Mouse (Mus musculus) embryonic facial prominence, embryonic 14.5 days (tissue): ENCODE results near the gene Il25. TPM values are rescaled to one million over a fixed set of nuclear protein-coding genes. Genes with fewer than 3 reads are reported as not detected.

Experiments
- ATAC-seq: fragments of 200-750 bp; cut with Nextera tagmentation; 2 replicates; pipeline ENCODE4 v1.8.0; 2017; ENCODE audit warnings: low read depth, moderate number of reproducible peaks, moderate TSS enrichment
- DNase-seq: peaks from one replicate; pipeline ENCODE4 v3.0.0-alpha.2; 2015; ENCODE audit warnings: low spot score
- H3K27ac ChIP-seq: fragments of 300-500 bp; sonication (generic); replicated peaks from 2 replicates; pipeline ENCODE4 v1.5.1; 2014; ENCODE audit warnings: low read depth, mild to moderate bottlenecking, low read length, moderate library complexity
- H3K27me3 ChIP-seq: fragments of 300-500 bp; sonication (generic); replicated peaks from 2 replicates; pipeline ENCODE4 v1.6.1; 2014; ENCODE audit warnings: low read length; ENCODE audit not compliant: control insufficient read depth, insufficient read depth
- H3K36me3 ChIP-seq: fragments of 300-500 bp; sonication (generic); 2 replicates; pipeline ENCODE4 v1.6.1; 2014; ENCODE audit warnings: low read length, mixed read lengths; ENCODE audit not compliant: control insufficient read depth, insufficient read depth
- H3K4me1 ChIP-seq: fragments of 300-500 bp; sonication (generic); 2 replicates; pipeline ENCODE4 v1.6.1; 2014; ENCODE audit warnings: antibody characterized with exemption, low read length; ENCODE audit not compliant: control insufficient read depth, insufficient read depth
- H3K4me2 ChIP-seq: fragments of 300-500 bp; sonication (generic); 2 replicates; pipeline ENCODE4 v1.6.1; 2014; ENCODE audit warnings: low read depth, mild to moderate bottlenecking, low read length, moderate library complexity, mixed read lengths
- H3K4me3 ChIP-seq: fragments of 300-500 bp; sonication (generic); 2 replicates; pipeline ENCODE4 v1.5.1; 2014; ENCODE audit warnings: low read depth, mild to moderate bottlenecking, low read length
- H3K9ac ChIP-seq: fragments of 300-500 bp; sonication (generic); 2 replicates; pipeline ENCODE4 v1.6.1; 2014; ENCODE audit warnings: low read depth, mild to moderate bottlenecking, low read length, moderate library complexity, mixed read lengths
- H3K9me3 ChIP-seq: fragments of 300-500 bp; sonication (generic); 2 replicates; pipeline ENCODE4 v1.6.1; 2016; ENCODE audit warnings: low read length; ENCODE audit not compliant: control insufficient read depth
- WGBS: fragments of 180-500 bp; shearing (Covaris S2); extraction: QIAGEN DNeasy Blood & Tissue Kit; methylation state at CpG from one replicate; pipeline ENCODE4 v1.1.7; 2014; 5-methylcytosine and 5-hydroxymethylcytosine counted together
- polyA plus RNA-seq: library from polyadenylated mRNA; unstranded; fragments of >200 nt; fragmentation: Nextera tagmentation; extraction: Ambion mirVana; gene quantifications from 2 replicates; pipeline ENCODE4 v1.2.1, GENCODE M21; 2014

Il25 gene
- polyA plus RNA-seq, 1 experiment from 2014 or later = 0.49 TPM

DNA sequence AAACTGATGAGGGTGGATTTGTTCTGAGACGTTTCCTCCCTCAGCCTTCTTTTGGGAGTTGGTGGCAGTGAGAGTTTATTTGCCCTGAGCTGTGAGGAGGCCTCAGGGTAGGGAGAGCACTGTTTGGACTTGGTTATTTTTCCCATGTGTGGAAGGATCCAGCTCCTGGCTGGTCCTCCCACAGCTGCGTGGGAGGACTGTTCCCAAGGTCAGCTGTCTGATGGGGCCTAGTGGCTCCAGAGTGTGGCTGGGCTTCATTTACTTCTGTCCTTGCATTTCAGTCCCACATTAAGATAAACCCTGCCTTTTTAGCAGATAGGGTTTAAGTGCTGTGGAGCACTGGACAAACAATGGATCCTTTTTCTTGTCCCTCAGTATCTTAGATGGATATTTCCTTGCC is 35.0 kb upstream of the Il25 start:
- ATAC-seq (no peak), DNase-seq (no peak)
- no peak overlapping the region for H3K4me3 ChIP-seq
- no peak overlapping the region for H3K4me2 ChIP-seq
- no peak overlapping the region for H3K9ac ChIP-seq
- 39% methylated on average over 2 of the region's 2 CpGs for WGBS
- no peaks in the 10 kb centered on the region for H3K27me3 ChIP-seq
- H3K36me3 ChIP-seq = peaks cover 40% of the 10 kb centered on the region
- no peaks in the 10 kb centered on the region for H3K9me3 ChIP-seq
- H3K4me1 ChIP-seq = no peaks in the 10 kb centered on the region
- no peak overlapping the region for H3K27ac ChIP-seq

DNA sequence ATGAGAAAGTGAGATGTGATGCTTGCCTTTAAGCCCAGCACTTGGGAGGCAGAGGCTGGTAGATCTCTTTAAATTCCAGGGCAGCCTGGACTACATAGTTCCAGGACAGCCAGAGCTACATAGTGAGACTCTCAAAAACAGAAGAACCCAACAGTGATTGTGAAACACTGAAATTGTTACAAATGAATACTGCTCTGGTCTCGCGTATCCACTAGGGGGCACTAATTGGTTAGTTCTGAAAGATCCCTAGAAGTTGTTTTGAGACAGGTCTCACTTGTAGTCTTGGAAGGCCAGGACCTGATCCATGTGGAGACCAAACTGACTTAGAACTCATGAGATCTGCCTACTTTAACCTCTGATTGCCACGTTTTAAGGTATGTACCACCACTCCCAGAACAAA is 32.1 kb upstream of the Il25 start:
- Histone ChIP-seq H3K4me1 (no peaks in the 10 kb centered on the region), H3K27me3 (no peaks in the 10 kb centered on the region), H3K9me3 (no peaks in the 10 kb centered on the region), H3K9ac (no peak overlapping the region), H3K36me3 (peaks cover 44% of the 10 kb centered on the region), H3K4me3 (no peak overlapping the region), H3K27ac (no peak overlapping the region), H3K4me2 (no peak overlapping the region)
- 0% methylated on average over 3 of the region's 3 CpGs for WGBS
- DNase-seq (peak; percentile 93), ATAC-seq (peak; percentile 70)

DNA sequence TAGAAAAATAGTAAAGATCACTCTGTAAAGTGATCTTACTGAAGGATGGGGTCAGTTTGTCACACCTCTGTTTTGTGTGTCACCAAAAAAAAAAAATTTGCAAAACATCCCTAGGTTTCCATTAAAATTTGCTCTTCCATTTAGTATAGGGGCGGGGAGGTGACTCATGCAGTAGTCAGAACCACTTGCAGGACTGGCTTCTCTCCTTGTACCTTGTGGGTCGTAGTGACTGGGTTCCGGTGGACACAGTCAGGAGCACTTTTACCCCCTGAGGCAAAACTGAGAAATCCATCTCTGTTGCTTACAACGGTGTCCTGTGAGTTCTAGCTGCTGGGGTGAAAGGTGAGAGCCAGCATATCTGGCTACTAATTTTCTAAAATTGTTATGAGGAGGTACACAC is 28.9 kb upstream of the Il25 start:
- H3K4me1 ChIP-seq = no peaks in the 10 kb centered on the region
- H3K27me3 ChIP-seq = no peaks in the 10 kb centered on the region
- H3K27ac ChIP-seq = no peak overlapping the region
- no peak overlapping the region for H3K4me3 ChIP-seq
- WGBS = 84% methylated on average over 4 of the region's 4 CpGs
- no peaks in the 10 kb centered on the region for H3K9me3 ChIP-seq
- ATAC-seq = no peak
- H3K9ac ChIP-seq = no peak overlapping the region
- DNase-seq = no peak
- no peak overlapping the region for H3K4me2 ChIP-seq
- peaks cover 41% of the 10 kb centered on the region for H3K36me3 ChIP-seq

DNA sequence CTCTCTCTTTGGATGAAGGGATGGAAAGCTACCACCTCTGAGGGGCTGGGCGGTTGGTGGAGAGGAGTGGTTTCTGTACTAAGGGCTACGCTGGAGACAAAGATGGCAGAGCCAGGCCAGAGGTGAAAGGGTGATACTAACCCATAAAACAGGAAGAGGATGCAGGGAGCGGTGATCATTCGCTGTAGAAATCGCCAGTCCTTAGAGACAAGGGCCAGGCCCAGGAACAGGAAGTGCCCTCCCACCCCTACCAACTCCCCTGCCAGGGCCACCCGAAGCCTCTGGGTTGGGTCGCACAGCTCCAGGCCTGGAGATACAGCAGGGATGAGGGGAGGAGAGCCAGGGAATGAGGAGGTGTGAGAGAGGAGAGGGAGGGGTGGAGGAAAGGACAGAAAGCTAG is 23.8 kb upstream of the Il25 start:
- DNase-seq = no peak
- ATAC-seq = no peak
- Histone ChIP-seq H3K4me1 (peaks cover 9% of the 10 kb centered on the region), H3K27ac (no peak overlapping the region), H3K9me3 (no peaks in the 10 kb centered on the region), H3K36me3 (peaks cover 63% of the 10 kb centered on the region), H3K27me3 (no peaks in the 10 kb centered on the region), H3K4me2 (no peak overlapping the region), H3K9ac (peak overlapping the region; percentile 8; the same call in 1 of the 2 replicates), H3K4me3 (no peak overlapping the region)
- 88% methylated on average over 7 of the region's 7 CpGs for WGBS

DNA sequence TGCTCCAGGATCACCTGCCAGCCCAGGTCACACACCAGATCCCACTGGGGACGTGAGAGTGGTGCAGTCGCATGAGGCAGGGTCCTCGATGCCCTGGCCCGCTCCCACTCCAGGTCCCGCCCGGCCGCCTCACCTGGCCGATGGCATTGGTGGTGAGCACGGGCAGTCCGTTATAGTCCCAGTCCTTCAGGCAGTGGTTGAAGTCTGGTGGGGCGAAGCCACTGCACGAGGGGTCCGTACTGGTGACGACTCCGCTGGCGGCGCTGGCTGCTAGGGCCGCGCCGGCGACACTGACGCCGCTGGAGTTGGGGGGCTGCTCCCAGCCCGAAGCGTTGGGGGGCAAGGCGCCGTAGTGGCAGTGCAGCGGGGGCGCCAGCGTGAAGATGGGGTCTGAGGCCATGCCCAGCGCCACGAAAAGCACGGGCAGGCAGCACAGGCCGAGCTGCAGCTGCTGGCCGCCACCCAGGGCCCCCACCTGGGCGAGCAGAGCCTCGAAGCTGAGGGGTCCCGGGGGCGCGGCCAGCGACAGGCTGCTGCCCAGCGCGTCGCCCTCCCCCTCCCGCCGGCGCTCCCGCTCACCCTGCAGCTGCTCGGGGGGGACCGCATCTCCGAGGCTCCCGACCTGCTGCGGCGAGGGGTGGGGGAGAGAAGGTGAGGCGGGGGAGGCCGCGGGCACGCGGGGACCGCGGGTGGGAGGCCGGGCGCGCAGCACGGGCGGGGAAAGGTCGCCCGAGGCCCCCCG is 20.2 kb upstream of the Il25 start:
- peaks cover 67% of the 10 kb centered on the region for H3K36me3 ChIP-seq
- H3K4me1 ChIP-seq = peaks cover 9% of the 10 kb centered on the region
- ATAC-seq = peak; percentile 41
- H3K4me3 ChIP-seq = peak overlapping the region; percentile 79
- H3K4me2 ChIP-seq = peak overlapping the region; percentile 96
- 3% methylated on average over 33 of the region's 69 CpGs for WGBS
- peak overlapping the region; percentile 89 for H3K9ac ChIP-seq
- no peaks in the 10 kb centered on the region for H3K9me3 ChIP-seq
- peak; percentile 39 for DNase-seq
- H3K27me3 ChIP-seq = no peaks in the 10 kb centered on the region
- H3K27ac ChIP-seq = peak overlapping the region; percentile 82

DNA sequence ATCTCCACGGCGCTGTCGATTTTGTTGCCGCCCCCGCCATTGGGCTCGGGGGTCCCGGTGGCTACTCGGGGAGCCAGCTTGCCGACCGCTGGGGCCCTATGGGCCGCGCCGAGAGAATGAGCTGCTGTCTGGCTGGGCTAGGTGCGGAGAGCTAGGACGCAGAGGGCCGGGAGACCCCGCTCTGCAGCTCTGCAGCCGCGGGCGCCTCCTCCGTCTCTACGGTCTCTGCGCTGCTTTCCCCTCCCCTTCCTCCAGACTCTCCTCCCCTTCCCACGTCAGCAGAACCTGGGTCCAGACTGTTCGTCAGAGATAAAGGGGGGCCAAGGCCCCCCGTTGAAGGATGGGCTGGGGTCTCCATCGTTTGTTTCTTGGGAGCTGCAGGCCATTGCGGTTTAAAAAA is 19.6 kb upstream of the Il25 start, which contains the start of gene Slc22a17:
Gene Slc22a17 (minus strand): TSS at position 247 of the 400 bp plus-strand sequence.
- H3K36me3 ChIP-seq = peaks cover 67% of the 10 kb centered on the region
- ATAC-seq = peak; percentile 95
- H3K4me1 ChIP-seq = peaks cover 9% of the 10 kb centered on the region
- WGBS = under 1% methylated on average over 27 of the region's 28 CpGs
- H3K4me2 ChIP-seq = peak within 1 kb of the TSS; percentile 96
- H3K27me3 ChIP-seq = no peaks in the 10 kb centered on the region
- H3K27ac ChIP-seq = peak within 1 kb of the TSS; percentile 82
- DNase-seq = peak; percentile 95
- peak within 1 kb of the TSS; percentile 79 for H3K4me3 ChIP-seq
- no peaks in the 10 kb centered on the region for H3K9me3 ChIP-seq
- H3K9ac ChIP-seq = peak within 1 kb of the TSS; percentile 89

DNA sequence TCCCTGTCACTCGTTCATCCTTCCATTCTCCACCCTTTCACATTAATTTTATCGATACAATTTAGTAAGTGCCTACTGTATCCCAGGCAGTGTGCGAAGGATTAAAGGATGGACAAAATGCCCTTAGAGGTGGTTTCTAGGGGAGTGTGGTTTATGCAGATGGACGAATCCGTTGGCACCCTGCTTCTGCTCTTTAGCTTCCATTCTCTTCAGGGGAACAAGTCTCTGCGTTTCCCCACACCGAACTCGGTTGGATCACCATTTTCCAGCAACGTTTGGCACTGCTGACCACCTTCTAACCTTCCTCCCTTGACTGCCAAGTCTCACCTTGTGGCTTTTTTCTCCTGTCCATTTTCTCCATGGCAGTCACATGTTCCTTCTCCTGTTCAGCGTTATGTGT is 19.2 kb upstream of the Il25 start:
- ATAC-seq (no peak), DNase-seq (no peak)
- Histone ChIP-seq H3K27me3 (no peaks in the 10 kb centered on the region), H3K4me1 (peaks cover 9% of the 10 kb centered on the region), H3K4me3 (peak overlapping the region; percentile 79), H3K27ac (peak overlapping the region; percentile 82), H3K36me3 (peaks cover 67% of the 10 kb centered on the region), H3K9me3 (no peaks in the 10 kb centered on the region), H3K9ac (peak overlapping the region; percentile 89), H3K4me2 (peak overlapping the region; percentile 96)
- WGBS = 14% methylated on average over 10 of the region's 10 CpGs

DNA sequence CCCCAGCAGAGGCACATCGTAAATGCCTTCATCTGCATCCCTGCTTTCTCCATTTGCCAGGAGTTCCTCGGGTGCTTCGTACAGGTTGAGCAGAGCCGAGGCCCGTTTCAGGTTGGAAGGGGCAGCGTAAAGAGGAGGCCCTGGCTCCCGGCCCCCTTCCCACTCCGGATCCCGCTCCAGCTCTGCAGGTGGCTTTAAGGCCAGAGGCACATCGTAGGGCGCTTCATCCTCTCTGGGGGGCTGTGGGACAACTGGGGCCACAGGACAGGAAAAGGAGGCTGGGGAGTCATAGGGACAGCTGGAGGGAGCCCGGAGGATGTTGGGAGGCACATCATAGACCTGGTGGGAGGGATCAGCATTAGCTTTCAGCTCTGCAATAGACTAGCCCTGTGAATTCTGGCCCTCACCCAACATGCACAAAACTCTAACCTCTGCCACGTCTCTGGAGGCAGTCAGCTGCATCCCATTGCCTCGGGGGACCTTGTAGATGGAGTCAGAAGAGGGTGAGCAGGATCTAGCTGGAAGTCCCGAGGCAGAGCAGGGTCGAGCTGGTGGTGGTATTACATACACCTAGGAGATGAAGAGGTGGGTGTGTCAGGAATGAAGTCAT is 12.3 kb upstream of the Il25 start:
- H3K9ac ChIP-seq = no peak overlapping the region
- ATAC-seq = no peak
- peaks cover 79% of the 10 kb centered on the region for H3K36me3 ChIP-seq
- no peak overlapping the region for H3K4me2 ChIP-seq
- no peak for DNase-seq
- no peak overlapping the region for H3K27ac ChIP-seq
- WGBS = 92% methylated on average over 15 of the region's 16 CpGs
- H3K4me1 ChIP-seq = peaks cover 10% of the 10 kb centered on the region; the same call in 1 of the 2 replicates
- no peak overlapping the region for H3K4me3 ChIP-seq
- H3K27me3 ChIP-seq = no peaks in the 10 kb centered on the region
- peaks cover 17% of the 10 kb centered on the region for H3K9me3 ChIP-seq
